28 mouse cellular contexts compared by ENCODE assay signal in genomic region chr15:99036249-99036905, GRCm38 (mm10). TPM values are rescaled to one million over a fixed set of nuclear protein-coding genes. Genes with fewer than 3 reads are reported as not detected.
DNase-seq lines count a peak whose midpoint lies in the region; ATAC-seq and TF ChIP-seq lines count a peak whose summit lies in the region.
"Had no signal": no experiment of that assay in that cellular context is flagged by ENCODE, and none has a peak within 500 bp of the region (broad histone marks: within the 10 kb centered on the region; RNA-seq: fewer than 3 reads in every experiment).

No protein-coding gene starts in this region.

- no peak overlapping the region for H3K4me3 ChIP-seq in heart, embryonic 11.5 days (ENCODE audit: low read depth, low read length)
- H3K4me3 ChIP-seq in liver, postnatal 0 days (ENCODE audit: low read depth, low read length): no peak overlapping the region
- H3K4me3 ChIP-seq in intestine, embryonic 15.5 days (replicated peaks): no peak overlapping the region
- H3K4me3 ChIP-seq: embryonic facial prominence, embryonic 10.5 days; forebrain, embryonic 13.5 days; stomach, embryonic 15.5 days had no signal

- H3K4me1 ChIP-seq in heart, embryonic 11.5 days (ENCODE audit: control insufficient read depth, insufficient read depth, low read length): peaks cover 24% of the 10 kb centered on the region
- peaks cover 32% of the 10 kb centered on the region for H3K4me1 ChIP-seq in liver, postnatal 0 days (ENCODE audit: insufficient read depth)
- peaks cover 21% of the 10 kb centered on the region; the same call in 1 of the 2 replicates for H3K4me1 ChIP-seq in intestine, embryonic 15.5 days (replicated peaks)

- intact Hi-C loops in heart, postnatal 10 days (cut with DNase I): no loop called here

- no peak for TF ChIP-seq EP300 in liver, postnatal 0 days (IDR thresholded peaks at IDR 0.05; ENCODE audit: low read depth)

- 86% methylated on average over 8 of the region's 8 CpGs for WGBS in heart, embryonic 11.5 days (ENCODE audit: insufficient replicate concordance)
- 90% methylated on average over 8 of the region's 8 CpGs for WGBS in liver, postnatal 0 days (ENCODE audit: insufficient replicate concordance)
- 91% methylated on average over 8 of the region's 8 CpGs for WGBS in intestine, embryonic 15.5 days

- H3K4me2 ChIP-seq in heart, embryonic 11.5 days: no peak overlapping the region
- H3K4me2 ChIP-seq in liver, postnatal 0 days (ENCODE audit: low read depth, low read length): no peak overlapping the region
- H3K4me2 ChIP-seq in intestine, embryonic 15.5 days (replicated peaks): no peak overlapping the region
- H3K4me2 ChIP-seq: forebrain, embryonic 13.5 days; lung, embryonic 14.5 days; stomach, embryonic 15.5 days had no signal

- no peaks in the 10 kb centered on the region for H3K9me3 ChIP-seq in heart, embryonic 11.5 days (replicated peaks; ENCODE audit: control insufficient read depth, low read length)
- H3K9me3 ChIP-seq in liver, postnatal 0 days (ENCODE audit: low read length): no peaks in the 10 kb centered on the region
- H3K9me3 ChIP-seq in intestine, embryonic 15.5 days: no peaks in the 10 kb centered on the region
- H3K9me3 ChIP-seq: embryonic facial prominence, embryonic 10.5 days; forebrain, embryonic 13.5 days; megakaryocyte, embryonic 14.5 days; stomach, embryonic 15.5 days had no signal

- TF ChIP-seq CTCF in liver, postnatal 0 days (IDR thresholded peaks at IDR 0.05; ENCODE audit: low read depth): no peak

- no peak for ATAC-seq in heart, embryonic 11.5 days (replicated peaks; ENCODE audit: insufficient number of reproducible peaks, low FRiP score, low TSS enrichment)
- no peak for ATAC-seq in liver, postnatal 0 days
- ATAC-seq in intestine, embryonic 15.5 days: no peak
- ATAC-seq: forebrain, embryonic 13.5 days; hindbrain, embryonic 16.5 days; intestine, postnatal 0 days had no signal

- H3K27me3 ChIP-seq in heart, embryonic 11.5 days (ENCODE audit: control insufficient read depth, insufficient read depth, low read length): no peaks in the 10 kb centered on the region
- no peaks in the 10 kb centered on the region for H3K27me3 ChIP-seq in liver, postnatal 0 days (ENCODE audit: insufficient read depth, low read length)
- H3K27me3 ChIP-seq in intestine, embryonic 15.5 days (replicated peaks): no peaks in the 10 kb centered on the region
- H3K27me3 ChIP-seq: forebrain, embryonic 13.5 days; stomach, embryonic 15.5 days had no signal

- peaks cover 14% of the 10 kb centered on the region for H3K36me3 ChIP-seq in heart, embryonic 11.5 days (ENCODE audit: control insufficient read depth, insufficient read depth, low read length)
- H3K36me3 ChIP-seq in liver, postnatal 0 days (replicated peaks; ENCODE audit: insufficient read depth, low read length): peaks cover 51% of the 10 kb centered on the region
- H3K36me3 ChIP-seq in intestine, embryonic 15.5 days: peaks cover 15% of the 10 kb centered on the region

- no peak overlapping the region for H3K27ac ChIP-seq in heart, embryonic 11.5 days (ENCODE audit: low read depth, low read length)
- H3K27ac ChIP-seq in liver, postnatal 0 days (ENCODE audit: low read depth): peak overlapping the region; percentile 29; the same call in 1 of the 2 replicates
- no peak overlapping the region for H3K27ac ChIP-seq in intestine, embryonic 15.5 days
- H3K27ac ChIP-seq: embryonic facial prominence, embryonic 10.5 days; forebrain, embryonic 13.5 days; kidney, postnatal 0 days; stomach, embryonic 15.5 days had no signal

- peak; percentile 95 for DNase-seq in heart, adult 11 months
- DNase-seq in liver, postnatal 0 days: no peak
- no peak for DNase-seq in liver
- peak; percentile 63 to 72 for DNase-seq in heart, postnatal 10 days
- peak; percentile 75 for DNase-seq in lung, postnatal 36 days
- no peak for DNase-seq in cerebellum, adult 11 months
- DNase-seq: B cell, adult 2 months; cerebellum, adult 2 months; gastrocnemius, postnatal 10 days; layer of hippocampus, postnatal 36 days; lung, embryonic 14.5 days; thymus, adult 18-20 months; thymus, postnatal 4 days had no signal

- no peak overlapping the region for H3K9ac ChIP-seq in heart, embryonic 11.5 days (ENCODE audit: low read depth, low read length)
- H3K9ac ChIP-seq in liver, postnatal 0 days (replicated peaks): no peak overlapping the region
- no peak overlapping the region for H3K9ac ChIP-seq in intestine, embryonic 15.5 days
- H3K9ac ChIP-seq: forebrain, embryonic 13.5 days; lung, embryonic 14.5 days; stomach, embryonic 15.5 days had no signal

RNA-seq across cellular contexts. Expression of gene Tuba1c, which starts 6.7 kb away (rescaled TPM):
- 167 and 169 TPM in 2 replicates for polyA plus RNA-seq in heart, embryonic 11.5 days (2014; fragmentation: Nextera tagmentation; extraction: Ambion mirVana)
- polyA plus RNA-seq in liver, postnatal 0 days (2015; fragmentation: Nextera tagmentation; extraction: Ambion mirVana): 149 and 152 TPM in 2 replicates
- total RNA-seq in heart, postnatal 10 days (2021): 10 to 100 TPM; 80.7 to 99.8 TPM
- 253 and 271 TPM in 2 replicates for polyA plus RNA-seq in intestine, embryonic 15.5 days (2015; fragmentation: Nextera tagmentation; extraction: Ambion mirVana)

RNA-seq across cellular contexts. Expression of gene Prph, which starts 18.6 kb away (rescaled TPM):
- 0.09 and 0.59 TPM in 2 replicates for polyA plus RNA-seq in heart, embryonic 11.5 days (2014; fragmentation: Nextera tagmentation; extraction: Ambion mirVana)
- polyA plus RNA-seq in liver, postnatal 0 days (2015; fragmentation: Nextera tagmentation; extraction: Ambion mirVana): 0.53 and 0.85 TPM in 2 replicates
- under 1 TPM; 0.27 to 0.53 TPM for total RNA-seq in heart, postnatal 10 days (2021)
- 46.9 and 48.1 TPM in 2 replicates for polyA plus RNA-seq in intestine, embryonic 15.5 days (2015; fragmentation: Nextera tagmentation; extraction: Ambion mirVana)
- total RNA-seq: common myeloid progenitor, adult 5-6 weeks had no signal

RNA-seq across cellular contexts. Expression of gene Troap, which starts 38.0 kb away (rescaled TPM):
- 21.1 and 22.0 TPM in 2 replicates for polyA plus RNA-seq in heart, embryonic 11.5 days (2014; fragmentation: Nextera tagmentation; extraction: Ambion mirVana)
- 5.6 and 6.7 TPM in 2 replicates for polyA plus RNA-seq in liver, postnatal 0 days (2015; fragmentation: Nextera tagmentation; extraction: Ambion mirVana)
- total RNA-seq in heart, postnatal 10 days (2021): 1 to 10 TPM; 6.5 to 6.7 TPM
- polyA plus RNA-seq in intestine, embryonic 15.5 days (2015; fragmentation: Nextera tagmentation; extraction: Ambion mirVana): 24.7 and 25.4 TPM in 2 replicates

RNA-seq across cellular contexts. Expression of gene C1ql4, which starts 51.2 kb away (rescaled TPM):
- 0.20 and 0.27 TPM in 2 replicates for polyA plus RNA-seq in heart, embryonic 11.5 days (2014; fragmentation: Nextera tagmentation; extraction: Ambion mirVana)
- 0.12 TPM in 1 of 2 replicates, not detected in the other for polyA plus RNA-seq in liver, postnatal 0 days (2015; fragmentation: Nextera tagmentation; extraction: Ambion mirVana)
- total RNA-seq in heart, postnatal 10 days (2021): not detected
- polyA plus RNA-seq in intestine, embryonic 15.5 days (2015; fragmentation: Nextera tagmentation; extraction: Ambion mirVana): 0.09 TPM in 1 of 2 replicates, not detected in the other
- total RNA-seq: common myeloid progenitor, adult 5-6 weeks; gastrocnemius, postnatal 10 days; heart, postnatal 36 days; layer of hippocampus, adult 18-20 months; left cerebral cortex, postnatal 14 days had no signal
- polyA plus RNA-seq: forebrain, embryonic 13.5 days; frontal cortex, adult 2 months; limb, embryonic 14.5 days; lung, embryonic 14.5 days; stomach, embryonic 15.5 days had no signal

RNA-seq across cellular contexts. Expression of gene Dnajc22, which starts 56.6 kb away (rescaled TPM):
- 0.96 and 1.7 TPM in 2 replicates for polyA plus RNA-seq in heart, embryonic 11.5 days (2014; fragmentation: Nextera tagmentation; extraction: Ambion mirVana)
- polyA plus RNA-seq in liver, postnatal 0 days (2015; fragmentation: Nextera tagmentation; extraction: Ambion mirVana): 28.2 and 29.6 TPM in 2 replicates
- under 1 TPM; 0.37 to 0.98 TPM for total RNA-seq in heart, postnatal 10 days (2021)
- polyA plus RNA-seq in intestine, embryonic 15.5 days (2015; fragmentation: Nextera tagmentation; extraction: Ambion mirVana): 37.4 and 39.0 TPM in 2 replicates
- total RNA-seq: common myeloid progenitor, adult 5-6 weeks; left cerebral cortex, postnatal 14 days had no signal
- polyA plus RNA-seq: frontal cortex, adult 2 months had no signal

Comparison
In these comparisons a context has a peak if more than half of its experiments do, and no peak if none do; other contexts are left out.
1. DNase-seq: peak in heart, adult 11 months (single experiment), heart, postnatal 10 days (2 of 2) and lung, postnatal 36 days (single experiment); none in liver, postnatal 0 days (single experiment), liver (single experiment) and cerebellum, adult 11 months (single experiment).
2. RNA of gene Prph, which starts 18.6 kb away (polyA plus RNA-seq): 46.9 to 48.1 TPM in intestine, embryonic 15.5 days; 0.53 to 0.85 TPM in liver, postnatal 0 days and 0.09 to 0.59 TPM in heart, embryonic 11.5 days; every median in the first group is over 10 times any median in the second.